Mouse (Mus musculus) MN1 (cell line): ENCODE results near the gene Osbpl8.
A peak's percentile ranks its signal among the peaks of the same experiment; 100 is the strongest.

Source experiments
- DNase-seq: peaks from one replicate; pipeline ENCODE4 v3.0.0-alpha.2; 2016; ENCODE audit warnings: low spot score

Gene Osbpl8

DNA sequence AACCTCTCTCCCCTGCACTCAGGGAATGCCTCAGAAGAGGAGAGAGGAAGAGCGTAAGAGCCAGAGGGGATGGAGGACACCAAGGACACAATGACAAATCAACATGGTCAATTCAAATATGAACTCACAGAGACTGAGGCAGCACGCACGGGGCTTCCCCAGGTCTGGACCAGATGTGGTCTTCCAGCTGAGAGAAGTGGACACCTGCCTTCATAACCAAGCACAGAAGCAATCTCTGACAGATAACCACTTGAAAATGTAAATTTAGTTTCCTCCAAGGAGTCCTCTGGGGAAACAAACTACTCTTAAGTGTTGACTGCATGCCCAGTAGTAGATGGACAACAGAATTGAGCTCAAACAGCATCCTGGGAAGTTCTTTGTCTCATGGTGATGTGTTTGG lies 9.5 kb upstream of the Osbpl8 start:
- DNase-seq = no peak

DNA sequence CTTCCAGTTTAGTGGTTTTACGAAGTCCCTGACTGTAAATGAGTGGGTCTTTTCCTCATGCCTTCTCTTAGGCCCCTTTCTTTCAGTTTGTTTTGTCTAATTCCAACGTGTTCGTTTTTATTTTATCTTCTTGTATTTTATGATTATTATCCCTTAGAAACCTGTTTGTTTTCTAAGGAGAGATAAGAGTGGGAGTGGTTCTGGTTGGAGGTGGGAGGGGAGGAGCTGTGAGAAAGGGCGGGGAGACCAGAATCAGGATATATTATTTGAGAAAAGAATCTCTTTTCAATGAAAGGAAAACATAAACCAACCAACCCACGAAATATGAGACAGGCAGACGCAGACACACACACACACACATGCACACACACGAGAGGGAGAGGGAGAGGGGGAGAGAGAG lies 9.0 kb upstream of the Osbpl8 start:
- no peak for DNase-seq

- no peak for DNase-seq
Observed at GRCm38 (mm10) chr10:111156394-111157190, 8.0 kb upstream of the Osbpl8 start.

GRCm38 (mm10) chr10:111157241-111157659 lies 7.3 kb upstream of the Osbpl8 start:
- DNase-seq = no peak

- DNase-seq = no peak
Observed at GRCm38 (mm10) chr10:111159789-111160522, 4.6 kb upstream of the Osbpl8 start.

GRCm38 (mm10) chr10:111160540-111160939 lies 4.0 kb upstream of the Osbpl8 start:
- no peak for DNase-seq

- no peak for DNase-seq
Observed at GRCm38 (mm10) chr10:111161373-111161772, 3.2 kb upstream of the Osbpl8 start.

- DNase-seq = peak; percentile 31
Observed at GRCm38 (mm10) chr10:111163025-111163424, 1.5 kb upstream of the Osbpl8 start.

- DNase-seq = peak; percentile 68
Observed at GRCm38 (mm10) chr10:111163601-111164240, 831 bp upstream of the Osbpl8 start.

- peak; percentile 78 for DNase-seq
Observed at GRCm38 (mm10) chr10:111165219-111165981, 848 bp downstream of the Osbpl8 start.

DNA sequence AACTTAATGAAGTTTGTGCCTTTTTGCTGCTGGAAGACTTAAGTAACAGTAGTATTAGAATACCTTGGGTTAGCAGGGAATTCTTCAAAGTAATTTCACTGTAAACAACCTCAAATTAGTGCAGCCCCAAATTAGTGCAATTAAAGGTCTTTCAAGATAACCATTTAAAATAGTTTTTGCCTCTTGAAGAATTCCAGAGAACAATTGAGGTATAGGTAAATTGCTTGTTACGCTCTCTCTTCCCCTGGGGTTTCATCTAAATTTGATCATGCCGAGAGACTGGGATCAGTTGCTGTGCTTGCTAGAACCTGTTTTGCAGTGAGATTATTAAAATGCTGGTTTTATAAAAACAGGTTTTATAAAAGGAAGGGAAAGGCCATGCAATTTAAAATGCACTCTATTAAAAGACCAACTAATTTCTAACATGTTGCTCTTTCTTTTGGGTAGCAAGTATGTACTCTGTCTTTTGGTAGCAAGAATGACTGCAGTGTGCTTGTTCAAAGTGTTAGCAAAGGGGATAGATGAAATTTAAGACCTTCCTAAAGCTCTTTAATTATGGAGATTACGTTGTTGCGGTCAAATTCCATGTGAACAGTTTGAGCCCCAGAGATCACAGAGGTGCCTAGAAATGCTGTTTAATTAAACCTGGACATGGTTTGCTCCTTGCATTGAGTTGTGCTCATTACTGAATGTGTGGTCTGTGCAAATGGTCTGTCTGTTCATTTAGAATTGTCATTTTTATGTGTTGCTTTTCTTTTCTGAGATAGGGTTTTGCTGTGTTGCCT lies 1.7 kb downstream of the Osbpl8 start:
- DNase-seq = peak; percentile 32

GRCm38 (mm10) chr10:111167444-111167843 lies 2.9 kb downstream of the Osbpl8 start:
- DNase-seq = no peak

DNA sequence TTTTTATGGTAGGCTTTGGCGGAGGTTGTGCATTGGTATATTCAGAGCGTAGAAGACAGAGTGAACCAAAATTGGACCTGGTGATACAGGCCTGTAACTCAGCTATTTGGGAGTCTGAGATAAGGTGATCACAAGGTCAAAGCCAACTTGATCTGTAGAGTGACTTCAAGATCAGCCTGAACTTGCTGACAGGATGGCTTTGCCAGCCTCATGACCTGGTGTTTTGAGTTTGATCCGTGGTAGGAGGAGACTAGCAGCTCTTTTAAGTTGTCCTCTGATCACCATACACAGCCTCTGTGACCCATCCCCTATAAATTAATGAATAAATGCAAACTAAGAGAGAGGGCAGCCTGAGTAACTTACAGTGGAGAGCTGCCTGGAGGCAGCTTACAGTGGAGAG lies 3.8 kb downstream of the Osbpl8 start:
- no peak for DNase-seq

- DNase-seq = no peak
Observed at GRCm38 (mm10) chr10:111171246-111171934, 6.8 kb downstream of the Osbpl8 start.

DNA sequence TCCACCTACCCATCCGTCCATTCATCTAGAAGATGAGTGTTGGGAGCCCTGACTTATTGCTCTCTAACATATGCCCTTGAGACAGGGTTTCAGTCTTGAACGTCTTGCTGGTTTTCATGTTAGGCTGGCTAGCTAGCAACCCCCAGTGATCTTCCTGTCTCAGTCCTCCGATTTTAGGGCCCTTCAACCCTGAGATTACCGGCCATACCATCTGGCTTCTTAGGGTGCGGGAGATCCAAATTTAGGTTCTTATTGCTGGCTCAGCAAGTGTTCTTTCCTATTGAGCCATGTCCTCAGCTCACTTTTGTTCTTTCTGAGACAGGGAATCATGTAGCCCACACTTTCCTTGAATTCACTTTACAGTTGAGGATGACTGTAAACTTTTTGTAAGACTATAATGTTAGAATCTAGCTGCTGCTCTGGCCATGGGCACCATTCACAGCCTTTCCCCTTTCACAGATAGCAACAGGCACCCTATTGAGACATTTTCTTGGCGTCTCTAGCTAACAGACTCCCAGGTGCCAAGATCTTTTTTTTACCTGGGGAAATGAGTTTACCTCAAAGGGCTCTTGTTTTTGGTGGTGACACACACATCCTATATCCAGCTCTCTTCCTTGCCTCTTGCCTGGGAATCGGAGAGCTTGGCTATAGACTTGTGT lies 9.2 kb downstream of the Osbpl8 start:
- DNase-seq = no peak

DNA sequence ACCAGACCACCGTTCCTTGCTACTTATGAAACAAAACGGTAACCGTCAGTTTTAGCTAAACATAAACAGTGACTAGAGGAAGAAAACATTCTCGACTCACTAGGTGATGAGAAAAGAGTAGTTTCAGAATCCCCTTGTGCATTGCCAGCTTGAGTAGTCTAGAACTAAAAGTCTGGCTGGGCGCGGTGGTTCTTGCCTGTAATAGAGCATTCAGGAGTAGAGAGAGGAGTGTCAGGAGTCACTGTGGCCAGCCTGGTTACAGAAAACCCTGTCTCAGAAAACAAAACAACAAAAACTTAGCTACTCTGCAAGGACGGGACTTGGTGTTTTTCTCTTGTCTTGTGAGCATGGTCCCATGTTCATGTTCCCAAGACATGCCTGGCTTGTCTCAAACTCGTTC lies 12.8 kb downstream of the Osbpl8 start:
- DNase-seq = no peak

GRCm38 (mm10) chr10:111178024-111178423 lies 13.5 kb downstream of the Osbpl8 start:
- no peak for DNase-seq

GRCm38 (mm10) chr10:111180633-111181032 lies 16.1 kb downstream of the Osbpl8 start:
- DNase-seq = no peak

- peak; percentile 18 for DNase-seq
Observed at GRCm38 (mm10) chr10:111183634-111184270, 19.2 kb downstream of the Osbpl8 start.
